Mouse (Mus musculus): ENCODE data around the gene Lce1j. TPM values are rescaled to one million over a fixed set of nuclear protein-coding genes. Genes with fewer than 3 reads are reported as not detected.

Lce1j gene
- polyA plus RNA-seq (2014; fragmentation: Illumina TruSeq; extraction: RNeasy Lipid Tissue Mini Kit (QIAGEN cat#74804); ENCODE audit: low read depth, low replicate concordance), result not detected

DNA sequence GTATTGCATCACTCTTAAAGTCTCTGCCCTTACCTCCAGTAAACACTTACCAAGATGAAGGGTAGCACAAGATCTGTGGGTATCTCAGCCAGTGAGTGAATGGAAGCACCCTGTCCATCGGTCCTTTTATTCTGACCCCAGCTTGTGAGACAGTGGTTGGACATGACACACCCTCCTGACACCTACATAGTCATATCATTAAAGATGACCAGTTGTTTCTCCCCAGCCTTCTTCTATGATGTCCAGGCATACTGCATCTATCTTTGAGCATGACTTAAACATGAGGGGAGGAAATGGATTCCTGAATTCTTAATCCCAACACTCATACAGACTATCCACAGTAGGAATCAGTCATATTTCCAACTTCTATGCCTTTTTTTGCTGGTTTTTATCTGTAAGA, at the start of gene Lce1j:
Gene Lce1j, minus strand, starts transcription at position 101 of the 400 bp plus-strand sequence.

DNA sequence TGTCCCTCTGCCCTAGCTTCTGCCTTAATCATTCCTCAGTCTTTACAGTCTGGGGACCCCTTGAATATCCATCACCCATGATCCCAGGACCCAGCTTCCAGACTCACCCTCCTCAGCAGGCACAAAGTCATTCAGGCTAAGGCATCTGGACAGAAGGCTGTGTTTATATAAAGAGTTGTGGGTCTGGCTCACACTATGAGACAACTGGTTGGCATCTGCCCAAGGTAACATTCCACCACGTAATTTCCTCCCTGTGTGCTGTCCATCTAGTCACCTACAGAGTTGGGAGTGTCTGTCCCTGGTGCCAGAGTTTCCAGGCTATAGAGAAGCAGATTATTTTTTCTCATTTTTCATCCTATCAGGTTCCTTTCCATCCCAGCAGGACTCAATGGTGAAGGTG, 36.8 kb upstream of the Lce1j start, which contains the start of gene Kprp:
Gene Kprp, minus strand, starts transcription at position 140 of the 400 bp plus-strand sequence.

DNA sequence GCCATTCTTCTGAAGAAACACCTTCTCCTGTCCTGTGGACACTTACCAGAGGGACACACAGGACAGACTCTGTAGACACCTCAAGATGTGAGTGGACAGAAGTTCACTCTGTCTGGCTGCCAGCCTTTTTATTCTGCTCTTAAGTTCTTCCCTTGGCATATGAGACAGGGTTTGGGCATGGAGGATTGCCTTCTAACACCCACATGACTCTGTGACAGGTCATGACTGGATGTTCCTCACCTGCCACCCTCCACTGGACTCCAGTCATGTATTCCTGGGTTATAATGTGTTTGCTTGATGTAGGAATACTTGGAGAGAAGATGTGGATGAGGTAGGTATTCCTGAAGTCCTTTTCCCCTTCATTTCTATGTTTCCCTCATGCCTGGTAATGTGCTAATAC, 17.5 kb upstream of the Lce1j start, which contains the start of gene Lce1k:
Gene Lce1k, minus strand, starts transcription at position 101 of the 400 bp plus-strand sequence.

DNA sequence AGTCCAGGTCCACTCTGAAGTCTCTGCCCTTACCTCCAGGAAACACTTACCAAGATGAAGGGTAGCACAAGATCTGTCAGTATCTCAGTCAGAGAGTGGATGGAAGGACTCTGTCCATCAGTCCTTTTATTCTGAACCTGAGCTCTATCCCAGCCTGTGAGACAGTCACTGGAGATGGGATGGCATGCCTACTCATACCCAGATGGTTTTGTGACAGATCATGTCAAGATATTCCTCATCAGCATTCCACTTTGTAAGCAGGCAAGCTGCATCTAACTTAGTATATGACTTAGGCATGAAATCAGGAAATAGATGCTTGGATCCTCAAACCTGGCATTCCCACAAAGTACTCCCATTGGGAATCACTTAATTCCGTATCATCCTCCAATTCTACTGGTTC, 11.5 kb downstream of the Lce1j start, which contains the start of gene Lce1i:
Gene Lce1i, minus strand, starts transcription at position 101 of the 400 bp plus-strand sequence.

DNA sequence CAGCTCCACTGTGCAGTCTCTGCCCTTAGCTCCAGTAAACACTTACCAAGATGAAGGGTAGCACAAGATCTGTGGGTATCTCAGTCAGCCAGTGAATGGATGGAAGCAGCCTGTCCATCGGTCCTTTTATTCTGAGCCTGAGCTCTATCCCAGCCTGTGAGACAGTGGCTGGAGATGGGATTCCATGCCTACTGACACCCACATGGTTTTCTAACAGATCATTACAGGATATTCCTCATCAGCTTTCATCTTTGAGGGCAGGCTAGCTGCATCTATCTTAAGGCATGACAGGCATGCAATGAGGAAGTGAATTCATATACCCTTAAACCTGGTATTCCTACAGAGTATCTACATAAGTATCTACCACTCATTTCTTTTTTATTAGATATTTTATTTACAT, 25.3 kb downstream of the Lce1j start, which contains the start of gene Lce1h:
Gene Lce1h, minus strand, starts transcription at position 101 of the 400 bp plus-strand sequence.

DNA sequence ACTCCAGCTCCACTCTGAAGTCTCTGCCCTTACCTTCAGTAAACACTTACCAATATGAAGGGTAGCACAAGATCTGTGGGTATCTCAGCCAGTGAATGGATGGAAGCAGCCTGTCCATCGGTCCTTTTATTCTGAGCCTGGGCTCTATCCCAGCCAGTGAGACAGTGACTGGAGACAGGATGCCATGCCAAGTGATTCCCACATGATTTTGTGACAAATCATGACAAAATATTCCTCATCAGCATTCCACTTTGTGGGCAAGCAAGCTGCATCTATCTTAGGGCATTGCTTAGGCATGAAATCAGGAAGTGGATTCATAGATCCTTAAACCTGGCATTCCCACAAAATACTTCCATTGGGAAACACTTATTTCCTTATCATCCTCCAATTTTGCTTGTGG, 38.1 kb downstream of the Lce1j start, which contains the start of gene Lce1g:
Gene Lce1g, minus strand, starts transcription at position 101 of the 400 bp plus-strand sequence.

DNA sequence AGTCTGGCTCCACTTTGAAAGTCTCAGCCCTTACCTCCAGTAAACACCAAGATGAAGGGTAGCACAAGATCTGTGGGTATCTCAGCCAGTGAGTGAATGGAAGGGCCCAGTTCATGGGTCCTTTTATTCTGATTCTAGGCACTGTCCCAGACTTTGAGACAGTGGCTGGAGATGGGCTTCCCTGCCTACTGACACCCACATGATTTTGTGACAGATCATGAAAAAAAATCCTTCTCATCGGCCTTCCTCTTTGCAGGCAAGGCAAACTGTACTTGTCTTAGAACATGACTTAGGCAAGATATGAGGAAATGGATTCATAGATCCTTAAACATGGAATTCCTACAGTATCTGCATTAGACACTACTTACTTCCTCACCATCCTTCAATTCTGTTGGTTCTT, 51.3 kb downstream of the Lce1j start, which contains the start of gene Gm38119:
Gene Gm38119, minus strand, starts transcription at position 101 of the 400 bp plus-strand sequence.

Other genes with a start within 250 kb of the Lce1j start
- not detected for gene Ivl, start 216.8 kb downstream of the Lce1j start, polyA plus RNA-seq (2014; fragmentation: Illumina TruSeq; extraction: RNeasy Lipid Tissue Mini Kit (QIAGEN cat#74804); ENCODE audit: low read depth, low replicate concordance)
- gene Smcp, start 201.5 kb downstream of the Lce1j start, polyA plus RNA-seq (2014; fragmentation: Illumina TruSeq; extraction: RNeasy Lipid Tissue Mini Kit (QIAGEN cat#74804); ENCODE audit: low read depth, low replicate concordance), result 191 TPM
- gene 2210017I01Rik, start 183.0 kb downstream of the Lce1j start, polyA plus RNA-seq (2014; fragmentation: Illumina TruSeq; extraction: RNeasy Lipid Tissue Mini Kit (QIAGEN cat#74804); ENCODE audit: low read depth, low replicate concordance), result not detected
- gene Lce6a, start 168.9 kb downstream of the Lce1j start, polyA plus RNA-seq (2014; fragmentation: Illumina TruSeq; extraction: RNeasy Lipid Tissue Mini Kit (QIAGEN cat#74804); ENCODE audit: low read depth, low replicate concordance), result not detected
- gene Lce1a1, start 142.2 kb downstream of the Lce1j start, polyA plus RNA-seq (2014; fragmentation: Illumina TruSeq; extraction: RNeasy Lipid Tissue Mini Kit (QIAGEN cat#74804); ENCODE audit: low read depth, low replicate concordance), result not detected
- not detected for gene Lce1b, start 133.6 kb downstream of the Lce1j start, polyA plus RNA-seq (2014; fragmentation: Illumina TruSeq; extraction: RNeasy Lipid Tissue Mini Kit (QIAGEN cat#74804); ENCODE audit: low read depth, low replicate concordance)
- not detected for gene Lce1a2, start 120.2 kb downstream of the Lce1j start, polyA plus RNA-seq (2014; fragmentation: Illumina TruSeq; extraction: RNeasy Lipid Tissue Mini Kit (QIAGEN cat#74804); ENCODE audit: low read depth, low replicate concordance)
- not detected for gene Lce1c, start 111.3 kb downstream of the Lce1j start, polyA plus RNA-seq (2014; fragmentation: Illumina TruSeq; extraction: RNeasy Lipid Tissue Mini Kit (QIAGEN cat#74804); ENCODE audit: low read depth, low replicate concordance)
- not detected for gene Lce1d, start 103.3 kb downstream of the Lce1j start, polyA plus RNA-seq (2014; fragmentation: Illumina TruSeq; extraction: RNeasy Lipid Tissue Mini Kit (QIAGEN cat#74804); ENCODE audit: low read depth, low replicate concordance)
- not detected for gene Lce1e, start 81.4 kb downstream of the Lce1j start, polyA plus RNA-seq (2014; fragmentation: Illumina TruSeq; extraction: RNeasy Lipid Tissue Mini Kit (QIAGEN cat#74804); ENCODE audit: low read depth, low replicate concordance)
- gene Lce1f, start 70.2 kb downstream of the Lce1j start, polyA plus RNA-seq (2014; fragmentation: Illumina TruSeq; extraction: RNeasy Lipid Tissue Mini Kit (QIAGEN cat#74804); ENCODE audit: low read depth, low replicate concordance), result not detected
- not detected for gene Gm38119, start 51.4 kb downstream of the Lce1j start, polyA plus RNA-seq (2014; fragmentation: Illumina TruSeq; extraction: RNeasy Lipid Tissue Mini Kit (QIAGEN cat#74804); ENCODE audit: low read depth, low replicate concordance)
- gene Lce1g, start 38.2 kb downstream of the Lce1j start, polyA plus RNA-seq (2014; fragmentation: Illumina TruSeq; extraction: RNeasy Lipid Tissue Mini Kit (QIAGEN cat#74804); ENCODE audit: low read depth, low replicate concordance), result not detected
- gene Lce1h, start 25.4 kb downstream of the Lce1j start, polyA plus RNA-seq (2014; fragmentation: Illumina TruSeq; extraction: RNeasy Lipid Tissue Mini Kit (QIAGEN cat#74804); ENCODE audit: low read depth, low replicate concordance), result not detected
- not detected for gene Lce1i, start 11.6 kb downstream of the Lce1j start, polyA plus RNA-seq (2014; fragmentation: Illumina TruSeq; extraction: RNeasy Lipid Tissue Mini Kit (QIAGEN cat#74804); ENCODE audit: low read depth, low replicate concordance)
- not detected for gene Lce1k, start 17.4 kb upstream of the Lce1j start, polyA plus RNA-seq (2014; fragmentation: Illumina TruSeq; extraction: RNeasy Lipid Tissue Mini Kit (QIAGEN cat#74804); ENCODE audit: low read depth, low replicate concordance)
- gene Kprp, start 36.7 kb upstream of the Lce1j start, polyA plus RNA-seq (2014; fragmentation: Illumina TruSeq; extraction: RNeasy Lipid Tissue Mini Kit (QIAGEN cat#74804); ENCODE audit: low read depth, low replicate concordance), result not detected
- gene Lce1l, start 60.8 kb upstream of the Lce1j start, polyA plus RNA-seq (2014; fragmentation: Illumina TruSeq; extraction: RNeasy Lipid Tissue Mini Kit (QIAGEN cat#74804); ENCODE audit: low read depth, low replicate concordance), result not detected
- not detected for gene 2310050C09Rik, start 79.7 kb upstream of the Lce1j start, polyA plus RNA-seq (2014; fragmentation: Illumina TruSeq; extraction: RNeasy Lipid Tissue Mini Kit (QIAGEN cat#74804); ENCODE audit: low read depth, low replicate concordance)
- gene Lce3a, start 135.7 kb upstream of the Lce1j start, polyA plus RNA-seq (2014; fragmentation: Illumina TruSeq; extraction: RNeasy Lipid Tissue Mini Kit (QIAGEN cat#74804); ENCODE audit: low read depth, low replicate concordance), result not detected
- not detected for gene Lce3b, start 142.5 kb upstream of the Lce1j start, polyA plus RNA-seq (2014; fragmentation: Illumina TruSeq; extraction: RNeasy Lipid Tissue Mini Kit (QIAGEN cat#74804); ENCODE audit: low read depth, low replicate concordance)
- not detected for gene Lce3c, start 154.0 kb upstream of the Lce1j start, polyA plus RNA-seq (2014; fragmentation: Illumina TruSeq; extraction: RNeasy Lipid Tissue Mini Kit (QIAGEN cat#74804); ENCODE audit: low read depth, low replicate concordance)
- gene Lce3d, start 166.9 kb upstream of the Lce1j start, polyA plus RNA-seq (2014; fragmentation: Illumina TruSeq; extraction: RNeasy Lipid Tissue Mini Kit (QIAGEN cat#74804); ENCODE audit: low read depth, low replicate concordance), result not detected
- gene Lce3e, start 176.5 kb upstream of the Lce1j start, polyA plus RNA-seq (2014; fragmentation: Illumina TruSeq; extraction: RNeasy Lipid Tissue Mini Kit (QIAGEN cat#74804); ENCODE audit: low read depth, low replicate concordance), result not detected
- not detected for gene Lce3f, start 201.7 kb upstream of the Lce1j start, polyA plus RNA-seq (2014; fragmentation: Illumina TruSeq; extraction: RNeasy Lipid Tissue Mini Kit (QIAGEN cat#74804); ENCODE audit: low read depth, low replicate concordance)
- not detected for gene Crct1, start 225.2 kb upstream of the Lce1j start, polyA plus RNA-seq (2014; fragmentation: Illumina TruSeq; extraction: RNeasy Lipid Tissue Mini Kit (QIAGEN cat#74804); ENCODE audit: low read depth, low replicate concordance)
- gene Lce1m, start 228.5 kb upstream of the Lce1j start, polyA plus RNA-seq (2014; fragmentation: Illumina TruSeq; extraction: RNeasy Lipid Tissue Mini Kit (QIAGEN cat#74804); ENCODE audit: low read depth, low replicate concordance), result not detected

Data from adipose tissue, adult 10 weeks (tissue).